ENCODE assay signal across 10 mouse cellular contexts in the genomic region with DNA sequence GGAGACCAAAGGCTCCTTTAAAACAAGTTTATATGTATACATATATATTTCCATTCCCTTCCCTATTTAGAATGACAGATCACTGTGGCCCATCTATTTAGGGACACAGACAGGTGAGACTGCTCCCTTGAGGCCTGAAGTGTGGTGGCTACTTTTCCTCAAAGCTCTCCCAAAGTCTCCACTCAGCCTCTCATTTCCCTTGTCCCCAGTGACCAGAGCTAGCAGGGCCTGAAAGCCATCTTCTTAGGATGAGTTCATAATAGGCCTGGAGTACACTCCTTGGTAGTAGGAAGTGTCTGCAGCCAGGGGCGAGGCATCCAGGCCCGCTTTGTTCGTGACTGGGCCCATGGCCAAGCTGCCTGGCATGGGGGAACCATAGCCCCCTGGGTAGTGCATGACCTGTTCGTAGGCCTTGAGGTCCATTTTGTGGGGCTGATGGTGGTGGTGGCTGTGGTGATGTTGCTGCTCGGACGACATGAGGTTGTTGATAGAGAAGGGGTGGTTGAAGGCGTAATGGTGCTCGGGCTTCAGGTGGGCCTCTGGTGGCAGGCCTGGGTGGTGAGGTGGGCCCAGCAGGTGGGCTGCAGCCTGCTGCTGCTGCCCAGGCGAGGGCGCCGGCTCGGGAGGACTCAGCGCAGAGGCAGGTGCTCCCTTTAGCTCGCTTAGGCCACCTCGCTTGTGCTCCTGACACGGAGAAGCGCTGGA. TPM values are rescaled to one million over a fixed set of nuclear protein-coding genes. Genes with fewer than 3 reads are reported as not detected.
DNase-seq lines count a peak whose midpoint lies in the region; ATAC-seq and TF ChIP-seq lines count a peak whose summit lies in the region.
"Had no signal": no experiment of that assay in that cellular context is flagged by ENCODE, and none has a peak within 500 bp of the region (broad histone marks: within the 10 kb centered on the region; RNA-seq: fewer than 3 reads in every experiment).

No protein-coding gene starts in this region.

- no peaks in the 10 kb centered on the region for H3K4me1 ChIP-seq in lung, embryonic 14.5 days (ENCODE audit: insufficient read depth)
- no peaks in the 10 kb centered on the region for H3K4me1 ChIP-seq in hindbrain, embryonic 14.5 days (replicated peaks; ENCODE audit: control insufficient read depth, insufficient read depth, low read length)
- H3K4me1 ChIP-seq in liver, embryonic 13.5 days (replicated peaks) = no peaks in the 10 kb centered on the region; the same call in 1 of the 2 replicates
- peaks cover 25% of the 10 kb centered on the region for H3K4me1 ChIP-seq in neural tube, embryonic 15.5 days

- no peak for DNase-seq in lung, embryonic 14.5 days
- no peak for DNase-seq in lung, adult 18-20 months
- no peak for DNase-seq in hindbrain, embryonic 14.5 days (ENCODE audit: low spot score)
- no peak for DNase-seq in liver, embryonic 13.5 days
- no peak for DNase-seq in right cerebral cortex, postnatal 4 days
- no peak for DNase-seq in frontal cortex, postnatal 36 days (ENCODE audit: low spot score in 2 of 2)
- DNase-seq: right cerebral cortex, adult 18-20 months had no signal

- no peaks in the 10 kb centered on the region for H3K9me3 ChIP-seq in lung, embryonic 14.5 days (ENCODE audit: low read depth, low read length)
- H3K9me3 ChIP-seq in hindbrain, embryonic 14.5 days (ENCODE audit: control insufficient read depth, low read length) = no peaks in the 10 kb centered on the region
- H3K9me3 ChIP-seq in liver, embryonic 13.5 days (replicated peaks) = no peaks in the 10 kb centered on the region
- no peaks in the 10 kb centered on the region for H3K9me3 ChIP-seq in neural tube, embryonic 15.5 days (replicated peaks)
- H3K9me3 ChIP-seq: forebrain, embryonic 10.5 days had no signal

- peak overlapping the region; percentile 67 for H3K9ac ChIP-seq in lung, embryonic 14.5 days
- no peak overlapping the region for H3K9ac ChIP-seq in hindbrain, embryonic 14.5 days
- H3K9ac ChIP-seq in liver, embryonic 13.5 days = peak overlapping the region; percentile 50; the same call in 1 of the 2 replicates
- H3K9ac ChIP-seq in neural tube, embryonic 15.5 days (replicated peaks) = no peak overlapping the region

- peak overlapping the region; percentile 51 for H3K4me3 ChIP-seq in lung, embryonic 14.5 days (ENCODE audit: low read depth, low read length)
- H3K4me3 ChIP-seq in hindbrain, embryonic 14.5 days (replicated peaks; ENCODE audit: low read length) = peak overlapping the region; percentile 16
- peak overlapping the region; percentile 51 for H3K4me3 ChIP-seq in liver, embryonic 13.5 days (replicated peaks)
- no peak overlapping the region for H3K4me3 ChIP-seq in neural tube, embryonic 15.5 days (replicated peaks)

- 0 out of 2 replicates have a peak, but pooled peaks cover 15% of the 10 kb centered on the region for H3K36me3 ChIP-seq in lung, embryonic 14.5 days (ENCODE audit: insufficient read depth)
- H3K36me3 ChIP-seq in hindbrain, embryonic 14.5 days (replicated peaks; ENCODE audit: control insufficient read depth, insufficient read depth) = no peaks in the 10 kb centered on the region
- no peaks in the 10 kb centered on the region for H3K36me3 ChIP-seq in liver, embryonic 13.5 days
- no peaks in the 10 kb centered on the region for H3K36me3 ChIP-seq in neural tube, embryonic 15.5 days
- H3K36me3 ChIP-seq: forebrain, embryonic 10.5 days had no signal

- no peak for TF ChIP-seq CTCF in lung, embryonic 14.5 days (IDR thresholded peaks at IDR 0.05; ENCODE audit: low read depth)

- WGBS in lung, embryonic 14.5 days = 7% methylated on average over 17 of the region's 17 CpGs
- WGBS in hindbrain, embryonic 14.5 days = 3% methylated on average over 17 of the region's 17 CpGs
- 13% methylated on average over 17 of the region's 17 CpGs for WGBS in liver, embryonic 13.5 days (ENCODE audit: insufficient replicate concordance)
- 2% methylated on average over 17 of the region's 17 CpGs for WGBS in neural tube, embryonic 15.5 days

- H3K4me2 ChIP-seq in lung, embryonic 14.5 days = peak overlapping the region; percentile 59
- no peak overlapping the region for H3K4me2 ChIP-seq in hindbrain, embryonic 14.5 days (replicated peaks)
- peak overlapping the region; percentile 57 for H3K4me2 ChIP-seq in liver, embryonic 13.5 days
- 0 out of 2 replicates have a peak overlapping the region, but pooled peaks have one; percentile 45 for H3K4me2 ChIP-seq in neural tube, embryonic 15.5 days

- peaks cover 99% of the 10 kb centered on the region for H3K27me3 ChIP-seq in lung, embryonic 14.5 days (ENCODE audit: insufficient read depth, low read length)
- peaks cover 97% of the 10 kb centered on the region for H3K27me3 ChIP-seq in hindbrain, embryonic 14.5 days (ENCODE audit: control insufficient read depth, insufficient read depth, low read length)
- peaks cover 100% of the 10 kb centered on the region for H3K27me3 ChIP-seq in liver, embryonic 13.5 days
- H3K27me3 ChIP-seq in neural tube, embryonic 15.5 days (replicated peaks) = peaks cover 97% of the 10 kb centered on the region

- no peak for ATAC-seq in lung, embryonic 14.5 days (ENCODE audit: insufficient read depth)
- ATAC-seq in hindbrain, embryonic 14.5 days (ENCODE audit: low FRiP score) = 0 out of 2 replicates have a peak, but pooled peaks have one; percentile 17
- ATAC-seq in liver, embryonic 13.5 days (ENCODE audit: low read depth) = no peak
- ATAC-seq in neural tube, embryonic 15.5 days (ENCODE audit: low FRiP score) = no peak
- no peak for ATAC-seq in CD4-positive, CD25-positive, alpha-beta regulatory T cell, adult 4 months

- H3K27ac ChIP-seq in lung, embryonic 14.5 days (ENCODE audit: low read depth) = peak overlapping the region; percentile 97
- no peak overlapping the region for H3K27ac ChIP-seq in hindbrain, embryonic 14.5 days
- no peak overlapping the region for H3K27ac ChIP-seq in liver, embryonic 13.5 days
- H3K27ac ChIP-seq in neural tube, embryonic 15.5 days (replicated peaks) = no peak overlapping the region
- H3K27ac ChIP-seq: forebrain, embryonic 10.5 days had no signal

RNA-seq across cellular contexts. Expression of a gene that starts 3.3 kb away (rescaled TPM):
- polyA plus RNA-seq in lung, embryonic 14.5 days (2014; fragmentation: Nextera tagmentation; extraction: Ambion mirVana) = 41.5 and 43.2 TPM in 2 replicates
- 2.1 and 2.2 TPM in 2 replicates for polyA plus RNA-seq in hindbrain, embryonic 14.5 days (2014; fragmentation: Nextera tagmentation; extraction: Ambion mirVana)
- 3.6 and 3.8 TPM in 2 replicates for polyA plus RNA-seq in liver, embryonic 13.5 days (2015; fragmentation: Nextera tagmentation; extraction: Ambion mirVana)
- 1.3 and 2.2 TPM in 2 replicates for polyA plus RNA-seq in neural tube, embryonic 15.5 days (2015; fragmentation: Nextera tagmentation; extraction: Ambion mirVana)
- not detected for polyA plus RNA-seq in CD4-positive, CD25-positive, alpha-beta regulatory T cell, adult 4 months (2017; shearing (Covaris generic))

Comparison
In these comparisons a context has a peak if more than half of its experiments do, and no peak if none do; other contexts are left out.
1. H3K9ac ChIP-seq: peak in lung, embryonic 14.5 days (single experiment) and liver, embryonic 13.5 days (single experiment); none in hindbrain, embryonic 14.5 days (single experiment) and neural tube, embryonic 15.5 days (single experiment).